Mouse (Mus musculus): ENCODE measurements at regions not wholly inside any gene's neighbourhood (a gene's known extent, or its start where the extent isn't known, plus 50 kb on each side); places are given as distances from the start of the nearest gene placed in this dataset.

DNA sequence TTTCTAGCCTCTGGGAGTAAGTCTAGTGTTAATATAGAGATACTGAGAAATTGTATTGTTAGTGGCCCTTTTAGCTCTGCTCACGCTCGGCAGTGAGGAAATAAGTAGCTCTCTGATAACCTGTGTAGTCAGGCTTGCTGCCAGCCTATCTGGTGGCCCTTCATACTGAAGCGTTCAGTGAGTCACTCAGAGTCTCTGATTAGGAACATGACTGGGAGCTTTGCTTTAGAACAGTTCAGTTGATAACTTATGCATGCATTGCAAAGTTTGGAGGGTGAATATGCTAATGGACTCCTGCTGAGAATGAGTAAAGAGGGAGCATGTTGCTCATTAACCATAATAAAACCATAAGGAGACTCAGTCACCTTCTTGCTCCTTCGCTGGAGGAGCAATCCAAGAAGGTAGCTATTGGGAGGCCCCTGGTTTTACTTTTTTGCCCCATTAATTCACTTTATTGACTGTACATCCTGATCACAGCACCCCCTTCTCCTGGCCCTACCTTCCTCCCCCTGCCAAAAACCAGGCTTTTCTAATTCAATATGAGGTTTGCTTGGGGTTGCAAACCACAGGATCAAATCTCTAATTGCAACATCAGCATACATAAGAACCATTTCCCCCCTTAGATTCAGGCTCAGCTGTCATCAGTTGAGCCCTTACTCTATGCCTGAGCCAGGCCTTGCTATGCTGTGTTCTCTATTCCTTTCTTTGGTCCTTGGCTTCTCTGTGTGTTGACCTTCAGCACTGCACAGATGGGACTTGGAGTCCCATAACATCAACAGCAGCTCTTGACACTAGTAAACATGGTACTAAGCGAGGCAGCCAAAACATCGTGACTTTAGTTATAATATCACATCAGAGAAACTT, 342.3 kb downstream of the Fam84a start:
- no peak for ATAC-seq (replicated peaks; ENCODE audit: insufficient number of reproducible peaks, low FRiP score, low TSS enrichment)

DNA sequence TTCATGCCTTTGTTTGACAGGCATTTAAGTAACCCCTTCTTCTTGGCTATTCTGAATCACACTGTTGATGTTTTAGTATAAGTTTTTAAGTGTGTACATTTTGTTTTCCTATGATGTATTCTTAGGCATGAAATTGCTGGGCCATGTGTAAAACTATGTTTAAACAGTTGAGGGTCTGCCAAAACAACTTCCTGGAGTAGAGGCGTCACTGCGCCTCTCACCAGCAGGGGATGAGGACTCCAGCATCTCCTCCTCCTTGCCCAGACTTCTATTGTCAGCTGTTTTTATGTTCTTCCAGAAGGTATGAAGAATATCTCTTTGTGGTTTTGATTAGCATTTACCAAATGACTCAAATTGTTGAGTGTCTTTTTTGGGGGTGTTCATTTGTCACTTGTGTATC, 372.1 kb downstream of the Fam84a start:
- no peak overlapping the region for H3K9ac ChIP-seq (ENCODE audit: low read depth, low read length)
- H3K4me2 ChIP-seq: no peak overlapping the region
- no peak overlapping the region for H3K4me3 ChIP-seq (ENCODE audit: low read depth, low read length)
- no peaks in the 10 kb centered on the region for H3K36me3 ChIP-seq (ENCODE audit: control insufficient read depth, insufficient read depth, low read length)
- no peaks in the 10 kb centered on the region for H3K27me3 ChIP-seq (ENCODE audit: control insufficient read depth, insufficient read depth, low read length)
- H3K27ac ChIP-seq (ENCODE audit: low read depth, low read length): no peak overlapping the region
- no peaks in the 10 kb centered on the region for H3K9me3 ChIP-seq (replicated peaks; ENCODE audit: control insufficient read depth, low read length)
- 81% methylated on average over 2 of the region's 2 CpGs for WGBS (ENCODE audit: insufficient replicate concordance)
- no peaks in the 10 kb centered on the region for H3K4me1 ChIP-seq (ENCODE audit: control insufficient read depth, insufficient read depth, low read length)
- ATAC-seq (replicated peaks; ENCODE audit: insufficient number of reproducible peaks, low FRiP score, low TSS enrichment): no peak

More for the DNA sequence above, 342.3 kb downstream of the Fam84a start:
- no peak overlapping the region for H3K9ac ChIP-seq (ENCODE audit: low read depth, low read length)
- H3K36me3 ChIP-seq (ENCODE audit: control insufficient read depth, insufficient read depth, low read length): no peaks in the 10 kb centered on the region
- no peaks in the 10 kb centered on the region for H3K27me3 ChIP-seq (ENCODE audit: control insufficient read depth, insufficient read depth, low read length)
- no peak overlapping the region for H3K27ac ChIP-seq (ENCODE audit: low read depth, low read length)
- no peaks in the 10 kb centered on the region for H3K9me3 ChIP-seq (replicated peaks; ENCODE audit: control insufficient read depth, low read length)
- no peak overlapping the region for H3K4me2 ChIP-seq
- no peak overlapping the region for H3K4me3 ChIP-seq (ENCODE audit: low read depth, low read length)
- WGBS (ENCODE audit: insufficient replicate concordance): 57% methylated on average over 6 of the region's 6 CpGs
- H3K4me1 ChIP-seq (ENCODE audit: control insufficient read depth, insufficient read depth, low read length): no peaks in the 10 kb centered on the region

DNA sequence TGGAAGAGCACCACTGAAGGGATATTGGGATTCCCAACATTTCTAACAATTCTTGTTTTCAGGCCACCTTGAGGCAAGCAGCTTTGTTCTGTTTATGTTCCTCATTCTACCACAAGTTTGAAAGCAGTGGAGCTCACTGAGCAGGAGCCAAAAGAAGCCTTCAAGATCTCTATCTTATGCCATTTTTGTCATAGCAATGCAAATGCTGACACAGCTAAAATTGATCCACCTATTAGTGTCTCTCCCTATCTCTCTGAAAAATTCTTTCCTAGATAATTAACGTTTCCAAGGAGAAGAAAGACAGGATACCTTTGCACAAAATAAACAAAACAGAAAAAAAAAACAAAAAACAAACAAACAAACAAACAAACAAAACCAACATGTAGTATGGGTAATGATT, 375.2 kb downstream of the Fam84a start:
- H3K27me3 ChIP-seq (ENCODE audit: control insufficient read depth, insufficient read depth, low read length): no peaks in the 10 kb centered on the region
- no peak overlapping the region for H3K4me2 ChIP-seq
- H3K27ac ChIP-seq (ENCODE audit: low read depth, low read length): no peak overlapping the region
- H3K36me3 ChIP-seq (ENCODE audit: control insufficient read depth, insufficient read depth, low read length): no peaks in the 10 kb centered on the region
- no peaks in the 10 kb centered on the region for H3K9me3 ChIP-seq (replicated peaks; ENCODE audit: control insufficient read depth, low read length)
- ATAC-seq (replicated peaks; ENCODE audit: insufficient number of reproducible peaks, low FRiP score, low TSS enrichment): no peak
- 67% methylated on average over 1 of the region's 1 CpGs for WGBS (ENCODE audit: insufficient replicate concordance)
- no peak overlapping the region for H3K9ac ChIP-seq (ENCODE audit: low read depth, low read length)
- H3K4me1 ChIP-seq (ENCODE audit: control insufficient read depth, insufficient read depth, low read length): no peaks in the 10 kb centered on the region
- no peak overlapping the region for H3K4me3 ChIP-seq (ENCODE audit: low read depth, low read length)

DNA sequence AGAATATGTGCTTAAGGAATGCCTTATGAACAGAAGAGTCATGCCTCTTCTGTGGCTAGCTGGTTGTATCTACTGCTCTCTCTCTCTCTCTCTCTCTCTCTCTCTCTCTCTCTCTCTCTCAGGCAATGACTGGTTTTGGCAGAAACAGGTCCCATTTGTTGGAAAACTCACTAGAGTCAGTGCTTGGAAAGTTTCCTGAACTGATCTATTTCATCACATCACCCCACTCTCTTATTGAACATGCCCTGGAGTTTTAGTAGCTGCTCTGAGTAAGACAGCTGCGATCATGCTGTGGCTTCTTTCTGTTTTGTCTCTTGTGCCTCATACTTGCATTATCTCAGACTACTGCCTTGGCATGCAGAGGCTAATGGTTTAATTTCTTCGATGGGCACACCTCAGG, 382.2 kb downstream of the Fam84a start:
- H3K27me3 ChIP-seq (ENCODE audit: control insufficient read depth, insufficient read depth, low read length): no peaks in the 10 kb centered on the region
- no peak for ATAC-seq (replicated peaks; ENCODE audit: insufficient number of reproducible peaks, low FRiP score, low TSS enrichment)
- H3K36me3 ChIP-seq (ENCODE audit: control insufficient read depth, insufficient read depth, low read length): no peaks in the 10 kb centered on the region
- no peak overlapping the region for H3K9ac ChIP-seq (ENCODE audit: low read depth, low read length)
- 73% methylated on average over 2 of the region's 2 CpGs for WGBS (ENCODE audit: insufficient replicate concordance)
- no peaks in the 10 kb centered on the region for H3K9me3 ChIP-seq (replicated peaks; ENCODE audit: control insufficient read depth, low read length)
- H3K4me3 ChIP-seq (ENCODE audit: low read depth, low read length): no peak overlapping the region
- H3K4me1 ChIP-seq (ENCODE audit: control insufficient read depth, insufficient read depth, low read length): no peaks in the 10 kb centered on the region
- H3K4me2 ChIP-seq: no peak overlapping the region
- H3K27ac ChIP-seq (ENCODE audit: low read depth, low read length): no peak overlapping the region

DNA sequence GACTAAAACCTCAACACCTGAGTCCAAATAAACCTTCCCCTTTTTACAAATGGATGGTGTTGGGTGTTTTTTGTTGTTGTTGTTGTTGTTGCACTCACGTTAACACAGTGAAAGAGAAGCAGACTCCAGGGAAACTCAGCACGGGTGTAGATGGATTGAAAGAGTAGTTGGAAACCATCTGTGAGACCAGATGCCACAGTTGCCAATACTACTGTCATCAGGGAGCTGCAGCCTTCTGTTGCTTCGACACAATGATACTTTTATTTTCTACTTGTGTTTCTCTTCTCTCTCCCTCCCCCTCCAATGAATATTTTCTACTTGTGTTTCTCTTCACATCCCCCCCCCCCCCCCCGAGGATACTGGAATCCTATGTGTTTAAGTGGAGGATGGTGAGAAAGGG, 382.7 kb downstream of the Fam84a start:
- 72% methylated on average over 4 of the region's 4 CpGs for WGBS (ENCODE audit: insufficient replicate concordance)
- Histone ChIP-seq H3K9me3 (replicated peaks; ENCODE audit: control insufficient read depth, low read length) (no peaks in the 10 kb centered on the region), H3K27ac (ENCODE audit: low read depth, low read length) (no peak overlapping the region), H3K4me2 (no peak overlapping the region), H3K27me3 (ENCODE audit: control insufficient read depth, insufficient read depth, low read length) (no peaks in the 10 kb centered on the region), H3K9ac (ENCODE audit: low read depth, low read length) (no peak overlapping the region), H3K36me3 (ENCODE audit: control insufficient read depth, insufficient read depth, low read length) (no peaks in the 10 kb centered on the region), H3K4me3 (ENCODE audit: low read depth, low read length) (no peak overlapping the region), H3K4me1 (ENCODE audit: control insufficient read depth, insufficient read depth, low read length) (no peaks in the 10 kb centered on the region)
- ATAC-seq (replicated peaks; ENCODE audit: insufficient number of reproducible peaks, low FRiP score, low TSS enrichment): no peak

DNA sequence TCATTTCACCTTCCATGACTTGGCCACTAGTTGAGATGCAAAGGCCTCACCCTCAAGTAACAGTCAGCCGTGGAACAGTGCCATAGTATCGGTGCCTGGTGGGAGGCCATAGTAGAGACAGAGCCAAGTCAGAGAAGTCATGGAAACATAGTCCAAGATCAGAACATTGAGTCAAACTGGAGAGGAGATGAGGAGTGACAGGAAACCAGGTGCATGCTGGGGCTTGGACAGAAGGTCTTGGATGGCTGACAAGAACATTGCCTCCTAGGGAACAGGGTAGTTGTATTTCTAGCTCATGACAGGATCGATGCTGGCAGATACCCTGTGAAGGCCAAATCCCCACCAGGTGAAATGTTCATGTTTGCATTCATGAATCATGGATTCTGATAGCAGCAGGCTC, 385.4 kb downstream of the Fam84a start:
- 80% methylated on average over 3 of the region's 3 CpGs for WGBS (ENCODE audit: insufficient replicate concordance)
- Histone ChIP-seq H3K4me2 (no peak overlapping the region), H3K27ac (ENCODE audit: low read depth, low read length) (no peak overlapping the region)

DNA sequence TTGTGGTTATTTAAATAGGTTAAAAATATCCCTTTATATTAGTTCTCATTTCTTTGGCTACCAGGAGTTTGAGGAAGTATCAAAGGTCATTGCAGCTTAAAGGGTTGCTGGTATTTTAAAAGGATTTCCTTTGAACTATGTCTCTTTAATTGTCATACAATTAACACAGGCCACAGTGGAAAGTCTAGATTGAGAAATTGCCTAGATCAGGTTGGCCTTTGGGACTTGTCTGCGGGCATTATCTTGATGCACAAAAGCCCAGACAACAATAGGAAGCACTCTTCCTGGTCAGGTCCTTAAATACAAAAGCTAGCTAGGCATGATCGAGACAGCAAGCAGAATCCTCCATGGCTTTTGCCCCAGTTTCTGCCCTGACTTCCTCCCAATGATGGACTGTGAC, 398.0 kb downstream of the Fam84a start:
- no peak for ATAC-seq (replicated peaks; ENCODE audit: insufficient number of reproducible peaks, low FRiP score, low TSS enrichment)
- H3K4me2 ChIP-seq: no peak overlapping the region
- no peak overlapping the region for H3K9ac ChIP-seq (ENCODE audit: low read depth, low read length)
- H3K4me1 ChIP-seq (ENCODE audit: control insufficient read depth, insufficient read depth, low read length): no peaks in the 10 kb centered on the region
- H3K36me3 ChIP-seq (ENCODE audit: control insufficient read depth, insufficient read depth, low read length): no peaks in the 10 kb centered on the region
- H3K9me3 ChIP-seq (replicated peaks; ENCODE audit: control insufficient read depth, low read length): no peaks in the 10 kb centered on the region
- no peak overlapping the region for H3K27ac ChIP-seq (ENCODE audit: low read depth, low read length)
- WGBS (ENCODE audit: insufficient replicate concordance): 66% methylated on average over 2 of the region's 2 CpGs
- no peak overlapping the region for H3K4me3 ChIP-seq (ENCODE audit: low read depth, low read length)
- H3K27me3 ChIP-seq (ENCODE audit: control insufficient read depth, insufficient read depth, low read length): no peaks in the 10 kb centered on the region

More for the DNA sequence above, 385.4 kb downstream of the Fam84a start:
- Histone ChIP-seq H3K27me3 (ENCODE audit: control insufficient read depth, insufficient read depth, low read length) (no peaks in the 10 kb centered on the region), H3K36me3 (ENCODE audit: control insufficient read depth, insufficient read depth, low read length) (no peaks in the 10 kb centered on the region), H3K9ac (ENCODE audit: low read depth, low read length) (no peak overlapping the region), H3K4me3 (ENCODE audit: low read depth, low read length) (no peak overlapping the region), H3K9me3 (replicated peaks; ENCODE audit: control insufficient read depth, low read length) (no peaks in the 10 kb centered on the region), H3K4me1 (ENCODE audit: control insufficient read depth, insufficient read depth, low read length) (no peaks in the 10 kb centered on the region)
- no peak for ATAC-seq (replicated peaks; ENCODE audit: insufficient number of reproducible peaks, low FRiP score, low TSS enrichment)

DNA sequence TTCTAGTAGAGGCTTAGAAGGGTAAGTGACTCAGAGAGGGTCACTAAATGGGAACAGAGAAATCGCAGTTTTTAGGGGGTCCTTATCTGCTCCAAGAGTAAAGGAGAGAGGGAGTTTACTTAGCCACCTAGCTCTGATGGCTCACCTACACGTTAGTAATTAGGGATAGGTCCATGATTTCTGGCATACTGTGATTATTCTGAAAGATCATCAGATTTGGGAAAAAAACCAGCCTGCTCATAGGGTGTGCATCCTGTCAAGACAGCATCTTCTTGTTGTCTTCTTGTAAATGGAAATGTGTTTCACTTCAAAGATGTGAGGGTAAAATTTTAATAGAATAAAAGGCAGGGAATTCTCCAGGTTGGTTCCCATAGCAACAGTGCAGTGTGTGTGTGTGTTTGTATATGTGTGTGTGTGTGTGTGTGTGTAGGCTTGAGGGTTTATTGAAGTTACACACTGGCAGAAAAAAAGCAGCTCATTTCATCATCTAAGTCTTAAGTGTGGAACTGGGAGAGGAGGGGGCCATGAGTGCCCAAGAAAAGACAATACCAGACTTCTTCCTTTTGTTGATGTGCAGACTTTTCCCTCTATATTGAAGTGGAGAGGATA, 407.4 kb downstream of the Fam84a start:
- ATAC-seq (replicated peaks; ENCODE audit: insufficient number of reproducible peaks, low FRiP score, low TSS enrichment): no peak
- 70% methylated on average over 2 of the region's 2 CpGs for WGBS (ENCODE audit: insufficient replicate concordance)

More for the DNA sequence above, 407.4 kb downstream of the Fam84a start:
- Histone ChIP-seq H3K4me2 (no peak overlapping the region), H3K27me3 (ENCODE audit: control insufficient read depth, insufficient read depth, low read length) (no peaks in the 10 kb centered on the region), H3K9me3 (replicated peaks; ENCODE audit: control insufficient read depth, low read length) (no peaks in the 10 kb centered on the region), H3K4me1 (ENCODE audit: control insufficient read depth, insufficient read depth, low read length) (no peaks in the 10 kb centered on the region), H3K4me3 (ENCODE audit: low read depth, low read length) (no peak overlapping the region), H3K9ac (ENCODE audit: low read depth, low read length) (no peak overlapping the region), H3K36me3 (ENCODE audit: control insufficient read depth, insufficient read depth, low read length) (no peaks in the 10 kb centered on the region), H3K27ac (ENCODE audit: low read depth, low read length) (no peak overlapping the region)
